Comparison of ENCODE assay signal across 22 mouse cellular contexts in genomic region chr15:100145917-100146316, GRCm38 (mm10).
A peak's percentile ranks its signal among the peaks of the same experiment; 100 is the strongest.
DNase-seq lines count a peak whose midpoint lies in the region; ATAC-seq and TF ChIP-seq lines count a peak whose summit lies in the region.
"Had no signal": no experiment of that assay in that cellular context is flagged by ENCODE, and none has a peak within 500 bp of the region (broad histone marks: within the 10 kb centered on the region; RNA-seq: fewer than 3 reads in every experiment).

No protein-coding gene starts in this region.

- H3K9ac ChIP-seq in hindbrain, postnatal 0 days (replicated peaks; ENCODE audit: low read length): 0 out of 2 replicates have a peak overlapping the region, but pooled peaks have one; percentile 13
- H3K9ac ChIP-seq in liver, embryonic 12.5 days: no peak overlapping the region
- H3K9ac ChIP-seq in intestine, embryonic 15.5 days: no peak overlapping the region
- H3K9ac ChIP-seq: embryonic facial prominence, embryonic 13.5 days; midbrain, embryonic 15.5 days had no signal

- 50% methylated on average over 3 of the region's 3 CpGs for WGBS in heart, embryonic 10.5 days
- WGBS in hindbrain, postnatal 0 days: 73% methylated on average over 3 of the region's 3 CpGs
- WGBS in hindbrain, embryonic 10.5 days: 92% methylated on average over 3 of the region's 3 CpGs
- WGBS in liver, embryonic 12.5 days (ENCODE audit: insufficient replicate concordance): 65% methylated on average over 3 of the region's 3 CpGs
- 65% methylated on average over 3 of the region's 3 CpGs for WGBS in intestine, embryonic 15.5 days

- no peak overlapping the region for H3K4me2 ChIP-seq in hindbrain, postnatal 0 days (ENCODE audit: low read depth, low read length)
- H3K4me2 ChIP-seq in liver, embryonic 12.5 days: no peak overlapping the region
- no peak overlapping the region for H3K4me2 ChIP-seq in intestine, embryonic 15.5 days (replicated peaks)
- H3K4me2 ChIP-seq: embryonic facial prominence, embryonic 13.5 days; liver, embryonic 11.5 days; midbrain, embryonic 15.5 days had no signal

- TF ChIP-seq CTCF in hindbrain, postnatal 0 days (IDR thresholded peaks at IDR 0.05; ENCODE audit: low read depth): no peak

- no peak for DNase-seq in heart, embryonic 10.5 days (ENCODE audit: low spot score)
- DNase-seq in heart, adult 11 months: no peak
- DNase-seq in hindbrain, postnatal 0 days (ENCODE audit: low spot score): no peak
- DNase-seq in hindbrain, embryonic 10.5 days (ENCODE audit: low spot score): no peak
- no peak for DNase-seq in liver
- DNase-seq in adrenal gland, postnatal 4 days (ENCODE audit: low spot score in 2 of 2): no peak
- DNase-seq: adrenal gland, postnatal 14 days; cerebellum, adult 11 months; cerebellum, postnatal 14 days; heart, postnatal 36 days; layer of hippocampus, postnatal 36 days; lung, postnatal 14 days; right cerebral cortex, postnatal 25 days had no signal

- H3K27ac ChIP-seq in heart, embryonic 10.5 days: peak overlapping the region; percentile 37; the same call in 1 of the 2 replicates
- peak overlapping the region; percentile 20; the same call in 1 of the 2 replicates for H3K27ac ChIP-seq in hindbrain, postnatal 0 days
- H3K27ac ChIP-seq in hindbrain, embryonic 10.5 days: no peak overlapping the region
- no peak overlapping the region for H3K27ac ChIP-seq in liver, embryonic 12.5 days
- H3K27ac ChIP-seq in intestine, embryonic 15.5 days: peak overlapping the region; percentile 32; the same call in 1 of the 2 replicates
- H3K27ac ChIP-seq: embryonic facial prominence, embryonic 13.5 days; midbrain, embryonic 15.5 days had no signal

- no peak overlapping the region for H3K4me3 ChIP-seq in heart, embryonic 10.5 days
- no peak overlapping the region for H3K4me3 ChIP-seq in hindbrain, postnatal 0 days (ENCODE audit: low read length)
- H3K4me3 ChIP-seq in hindbrain, embryonic 10.5 days: no peak overlapping the region
- no peak overlapping the region for H3K4me3 ChIP-seq in liver, embryonic 12.5 days
- H3K4me3 ChIP-seq in intestine, embryonic 15.5 days (replicated peaks): no peak overlapping the region
- H3K4me3 ChIP-seq: embryonic facial prominence, embryonic 13.5 days; midbrain, embryonic 15.5 days; myocyte had no signal

- no peak for ATAC-seq in hindbrain, postnatal 0 days
- 0 out of 2 replicates have a peak, but pooled peaks have one; percentile 52 for ATAC-seq in liver, embryonic 12.5 days
- ATAC-seq in intestine, embryonic 15.5 days: peak; percentile 65
- ATAC-seq: activated CD4-positive, CD25-positive, alpha-beta regulatory T cell, adult 4 months; forebrain, embryonic 16.5 days; midbrain, embryonic 15.5 days had no signal

- peaks cover 32% of the 10 kb centered on the region for H3K4me1 ChIP-seq in heart, embryonic 10.5 days
- H3K4me1 ChIP-seq in hindbrain, postnatal 0 days (ENCODE audit: insufficient read depth, low read length): peaks cover 4% of the 10 kb centered on the region; the same call in 1 of the 2 replicates
- peaks cover 4% of the 10 kb centered on the region; the same call in 1 of the 2 replicates for H3K4me1 ChIP-seq in hindbrain, embryonic 10.5 days (replicated peaks)
- H3K4me1 ChIP-seq in liver, embryonic 12.5 days: no peaks in the 10 kb centered on the region; the same call in 1 of the 2 replicates
- peaks cover 8% of the 10 kb centered on the region; the same call in 1 of the 2 replicates for H3K4me1 ChIP-seq in intestine, embryonic 15.5 days (replicated peaks)

- H3K9me3 ChIP-seq in heart, embryonic 10.5 days: no peaks in the 10 kb centered on the region
- H3K9me3 ChIP-seq in hindbrain, postnatal 0 days (ENCODE audit: low read length): no peaks in the 10 kb centered on the region
- no peaks in the 10 kb centered on the region for H3K9me3 ChIP-seq in hindbrain, embryonic 10.5 days
- H3K9me3 ChIP-seq in liver, embryonic 12.5 days (replicated peaks): no peaks in the 10 kb centered on the region
- H3K9me3 ChIP-seq in intestine, embryonic 15.5 days: no peaks in the 10 kb centered on the region
- H3K9me3 ChIP-seq: embryonic facial prominence, embryonic 13.5 days; G1E; midbrain, embryonic 15.5 days had no signal

- H3K27me3 ChIP-seq in heart, embryonic 10.5 days (ENCODE audit: insufficient read depth, poor library complexity, severe bottlenecking): no peaks in the 10 kb centered on the region
- H3K27me3 ChIP-seq in hindbrain, postnatal 0 days (ENCODE audit: insufficient read depth, low read length): no peaks in the 10 kb centered on the region
- H3K27me3 ChIP-seq in hindbrain, embryonic 10.5 days (ENCODE audit: insufficient read depth, poor library complexity, severe bottlenecking): no peaks in the 10 kb centered on the region
- H3K27me3 ChIP-seq in liver, embryonic 12.5 days (replicated peaks): no peaks in the 10 kb centered on the region
- no peaks in the 10 kb centered on the region for H3K27me3 ChIP-seq in intestine, embryonic 15.5 days (replicated peaks)
- H3K27me3 ChIP-seq: embryonic facial prominence, embryonic 13.5 days; midbrain, embryonic 15.5 days had no signal

- H3K36me3 ChIP-seq in heart, embryonic 10.5 days: peaks cover 16% of the 10 kb centered on the region; the same call in 1 of the 2 replicates
- peaks cover 4% of the 10 kb centered on the region; the same call in 1 of the 2 replicates for H3K36me3 ChIP-seq in hindbrain, postnatal 0 days (ENCODE audit: insufficient read depth, low read length)
- peaks cover 23% of the 10 kb centered on the region for H3K36me3 ChIP-seq in hindbrain, embryonic 10.5 days
- peaks cover 8% of the 10 kb centered on the region; the same call in 1 of the 2 replicates for H3K36me3 ChIP-seq in liver, embryonic 12.5 days
- H3K36me3 ChIP-seq in intestine, embryonic 15.5 days: no peaks in the 10 kb centered on the region
- H3K36me3 ChIP-seq: midbrain, embryonic 15.5 days had no signal

Comparison
In these comparisons a context has a peak if more than half of its experiments do, and no peak if none do; other contexts are left out.
1. H3K27ac ChIP-seq: peak in heart, embryonic 10.5 days (single experiment), hindbrain, postnatal 0 days (single experiment) and intestine, embryonic 15.5 days (single experiment); none in hindbrain, embryonic 10.5 days (single experiment) and liver, embryonic 12.5 days (single experiment).